Mouse (Mus musculus): ENCODE measurements around the gene Angptl3.

Angptl3 gene

GRCm38 (mm10) chr4:99030686-99031085 lies at the start of gene Angptl3:
Angptl3 (plus strand) TSS chr4:99030954.
- no peak for DNase-seq (ENCODE audit: low spot score in 2 of 2)

- no peak for DNase-seq (ENCODE audit: low spot score in 2 of 2)
Measured at GRCm38 (mm10) chr4:98984701-98985100, 46.1 kb upstream of the Angptl3 start.

GRCm38 (mm10) chr4:98993491-98993890 lies 37.3 kb upstream of the Angptl3 start:
- no peak for DNase-seq (ENCODE audit: low spot score in 2 of 2)

GRCm38 (mm10) chr4:99005574-99005973 lies 25.2 kb upstream of the Angptl3 start:
- DNase-seq (ENCODE audit: low spot score in 2 of 2), result no peak

DNA sequence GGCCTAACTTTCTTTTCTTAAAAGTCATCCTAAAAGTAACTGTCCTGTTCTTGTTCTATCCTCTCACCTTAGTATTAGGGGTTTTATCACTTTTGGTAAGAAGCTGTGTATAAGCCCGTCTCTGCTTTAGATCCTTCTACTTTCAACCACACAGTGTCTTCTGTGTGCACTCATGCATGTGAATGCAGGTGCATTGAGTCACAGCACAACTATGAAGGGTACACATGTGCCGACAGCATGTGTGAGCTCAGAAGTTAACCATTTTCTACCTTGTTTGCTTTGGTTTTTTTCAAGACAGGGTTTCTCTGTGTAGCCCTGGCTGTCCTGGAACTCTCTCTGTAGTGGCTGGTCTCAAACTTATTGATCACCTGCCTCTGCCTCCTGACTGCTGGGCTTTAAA lies 24.4 kb upstream of the Angptl3 start:
- no peak for DNase-seq (ENCODE audit: low spot score in 2 of 2)

DNA sequence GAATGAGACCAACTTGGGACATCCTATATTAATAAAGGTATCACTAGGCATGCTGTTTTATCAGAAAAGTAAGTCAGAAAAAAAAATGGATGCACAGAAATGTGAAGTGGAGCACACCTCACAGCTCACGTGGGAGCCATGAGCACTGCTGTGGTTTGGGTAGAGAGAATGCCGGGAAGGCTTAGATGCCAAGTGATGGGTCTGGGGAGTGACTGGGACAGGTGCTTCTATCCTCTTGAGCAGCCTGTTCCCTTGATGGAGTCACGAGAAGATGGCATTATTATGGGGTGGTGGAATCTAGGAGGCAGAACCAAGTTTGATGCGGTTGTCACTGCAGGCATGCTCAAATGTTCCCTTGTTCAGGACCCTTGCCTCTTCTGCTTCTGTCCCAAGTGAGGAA lies 19.7 kb upstream of the Angptl3 start:
- no peak for DNase-seq (ENCODE audit: low spot score in 2 of 2)

- no peak for DNase-seq (ENCODE audit: low spot score in 2 of 2)
Measured at GRCm38 (mm10) chr4:99022221-99022620, 8.5 kb upstream of the Angptl3 start.

DNA sequence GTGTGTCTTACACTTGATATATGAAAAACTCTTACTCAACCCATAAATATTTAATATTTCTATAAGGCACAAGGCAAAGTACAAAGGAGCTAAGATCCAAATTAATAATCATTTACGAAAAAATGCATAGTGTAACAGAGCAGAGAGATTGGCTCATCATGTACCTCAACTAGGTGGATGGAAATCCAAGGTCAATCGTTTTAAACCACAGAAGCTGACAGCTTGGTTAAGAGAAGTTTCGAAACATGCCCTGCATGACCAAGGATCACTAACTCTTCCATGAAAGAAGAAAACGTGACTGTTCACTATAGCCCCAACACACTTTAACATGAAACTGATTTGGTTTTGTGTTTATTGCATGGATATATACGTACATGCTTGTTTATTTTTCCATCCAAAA lies 2.4 kb upstream of the Angptl3 start:
- no peak for DNase-seq (ENCODE audit: low spot score in 2 of 2)

DNA sequence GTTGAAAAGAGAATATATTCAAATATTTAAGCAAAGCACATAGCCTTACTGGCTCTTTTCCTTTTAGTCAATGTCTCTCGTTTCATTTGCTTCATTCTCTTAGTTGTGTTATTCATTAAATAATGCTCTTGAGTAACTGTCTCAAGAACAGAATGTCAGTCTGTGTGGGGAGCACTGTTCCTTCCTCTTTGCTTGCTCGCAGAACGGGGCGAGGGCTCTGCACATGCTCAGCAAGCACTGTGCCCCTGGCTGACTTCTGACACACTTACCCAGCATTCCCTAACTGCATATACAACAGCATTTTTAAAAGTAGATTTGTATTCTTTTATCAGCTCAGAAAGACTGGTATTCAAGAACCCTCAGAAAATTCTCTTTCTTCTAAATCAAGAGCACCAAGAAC lies 2.2 kb downstream of the Angptl3 start:
- no peak for DNase-seq (ENCODE audit: low spot score in 2 of 2)

- no peak for DNase-seq (ENCODE audit: low spot score in 2 of 2)
Measured at GRCm38 (mm10) chr4:99044854-99045253, 14.1 kb downstream of the Angptl3 start.

GRCm38 (mm10) chr4:99046471-99046870 lies 15.7 kb downstream of the Angptl3 start:
- no peak for DNase-seq (ENCODE audit: low spot score in 2 of 2)

DNA sequence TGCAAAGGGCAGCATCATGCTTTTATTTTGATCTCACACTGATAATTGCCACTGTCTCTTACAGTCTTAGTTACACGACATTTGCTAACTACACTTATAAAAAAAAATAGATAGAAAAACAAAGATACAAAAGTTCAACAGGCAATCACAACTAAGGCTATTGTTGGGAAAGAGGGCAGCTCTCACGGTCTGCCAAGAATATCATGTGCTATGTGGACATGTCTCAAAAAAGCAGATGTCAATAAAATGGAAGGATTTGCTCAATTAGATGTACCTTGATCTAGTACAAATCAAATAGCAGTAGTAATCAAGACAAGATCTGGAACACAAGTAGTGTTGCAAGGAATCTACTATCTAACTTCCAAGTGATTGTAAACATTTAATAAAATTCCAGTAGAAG lies 17.8 kb downstream of the Angptl3 start:
- DNase-seq (ENCODE audit: low spot score in 2 of 2), result no peak

- no peak for DNase-seq (ENCODE audit: low spot score in 2 of 2)
Measured at GRCm38 (mm10) chr4:99064524-99064923, 33.8 kb downstream of the Angptl3 start.

GRCm38 (mm10) chr4:99068806-99069205 lies 38.1 kb downstream of the Angptl3 start:
- DNase-seq (ENCODE audit: low spot score in 2 of 2), result no peak

GRCm38 (mm10) chr4:99078005-99078404 lies 47.3 kb downstream of the Angptl3 start:
- no peak for DNase-seq (ENCODE audit: low spot score in 2 of 2)

DNA sequence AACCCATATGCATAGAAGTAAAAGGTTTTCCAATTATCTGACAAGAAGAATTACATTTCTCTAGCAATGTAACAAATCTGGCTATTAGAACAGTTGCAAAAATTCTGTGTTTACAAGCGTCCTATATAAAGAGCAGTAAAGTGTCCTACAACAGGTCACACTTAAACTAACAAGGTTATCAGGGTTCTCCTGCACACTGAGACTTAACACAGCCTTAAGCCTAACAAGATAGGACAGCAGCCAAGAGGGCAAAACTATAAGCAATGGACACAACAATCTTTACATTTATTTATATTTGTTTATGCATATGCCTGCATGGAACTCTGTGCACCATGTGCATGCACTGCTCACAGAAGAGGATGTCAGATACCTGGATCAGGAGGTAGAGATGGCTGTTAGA lies 50.4 kb downstream of the Angptl3 start:
- DNase-seq (ENCODE audit: low spot score in 2 of 2), result no peak

DNA sequence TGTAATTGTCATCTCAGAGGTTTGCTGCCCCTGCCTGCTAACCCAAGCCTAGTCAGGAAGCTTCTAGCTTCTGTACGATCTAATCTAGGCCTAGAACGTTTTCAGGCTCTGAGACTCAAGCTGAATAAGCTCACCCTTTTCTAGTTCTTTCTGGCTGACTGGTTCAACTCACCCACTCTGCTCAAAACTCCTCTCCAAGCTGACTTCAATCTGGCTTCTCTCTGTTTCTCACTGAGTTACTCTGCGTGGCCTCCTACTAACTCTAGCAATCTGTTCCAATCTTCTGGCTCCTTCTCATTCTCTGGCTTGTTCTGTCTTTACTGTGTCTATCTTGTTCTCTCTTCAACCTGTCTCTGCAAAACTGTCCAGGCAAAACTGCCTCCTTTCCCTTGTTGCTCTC lies 53.1 kb downstream of the Angptl3 start:
- DNase-seq (ENCODE audit: low spot score in 2 of 2), result no peak

- DNase-seq (ENCODE audit: low spot score in 2 of 2), result no peak
Measured at GRCm38 (mm10) chr4:99087760-99088485, 57.2 kb downstream of the Angptl3 start.

DNA sequence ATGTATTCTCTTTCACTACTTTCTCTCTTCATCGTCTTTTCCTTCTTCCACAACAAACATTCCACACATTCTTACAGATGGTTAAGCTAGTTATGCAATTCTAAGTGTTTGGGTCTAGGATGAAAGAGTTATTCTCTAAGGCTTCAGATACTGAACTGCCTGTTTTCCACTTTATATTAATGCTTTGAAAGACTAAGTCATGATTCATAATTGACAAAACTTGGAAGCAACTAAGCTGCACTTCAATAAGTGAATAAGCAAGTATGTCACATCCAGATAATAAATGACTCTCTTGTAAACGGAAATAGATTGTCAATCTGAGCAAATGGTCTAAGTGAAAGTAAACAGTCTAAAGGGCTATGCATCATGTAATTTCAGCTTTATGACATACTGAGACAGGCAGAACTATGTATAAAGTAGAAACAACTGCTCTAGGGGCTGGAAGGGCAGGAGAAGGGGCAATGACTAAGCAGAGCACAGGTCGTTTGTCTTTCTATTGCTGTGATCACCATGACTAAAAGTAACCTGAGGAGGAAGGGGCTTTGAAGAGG lies 60.5 kb downstream of the Angptl3 start:
- no peak for DNase-seq (ENCODE audit: low spot score in 2 of 2)

- no peak for DNase-seq (ENCODE audit: low spot score in 2 of 2)
Measured at GRCm38 (mm10) chr4:99091777-99092176, 61.0 kb downstream of the Angptl3 start.

Measured in spleen, postnatal 4 days (tissue).